Mouse (Mus musculus) forebrain, embryonic 11.5 days (tissue): ENCODE data around the gene Stn1. TPM values are rescaled to one million over a fixed set of nuclear protein-coding genes. Genes with fewer than 3 reads are reported as not detected.

Source experiments
- ATAC-seq: fragments of 200-750 bp; cut with Nextera tagmentation; replicated peaks from 2 replicates; pipeline ENCODE4 v1.8.0; 2017; ENCODE audit warnings: moderate TSS enrichment; ENCODE audit not compliant: low FRiP score
- DNase-seq: peaks from one replicate; pipeline ENCODE4 v3.0.0-alpha.2; 2017; ENCODE audit warnings: low spot score
- H3K27ac ChIP-seq: fragments of 300-500 bp; sonication (generic); 2 replicates; pipeline ENCODE4 v1.5.1; 2014; ENCODE audit warnings: low read depth, low read length
- H3K27me3 ChIP-seq: fragments of 300-500 bp; sonication (generic); 2 replicates; pipeline ENCODE4 v1.6.1; 2014; ENCODE audit warnings: mild to moderate bottlenecking, low read length, mixed read lengths; ENCODE audit not compliant: control insufficient read depth, insufficient read depth
- H3K36me3 ChIP-seq: fragments of 300-500 bp; sonication (generic); 2 replicates; pipeline ENCODE4 v1.6.1; 2014; ENCODE audit warnings: mild to moderate bottlenecking, low read length, moderate library complexity, mixed read lengths; ENCODE audit not compliant: control insufficient read depth, insufficient read depth
- H3K4me1 ChIP-seq: fragments of 300-500 bp; sonication (generic); replicated peaks from 2 replicates; pipeline ENCODE4 v1.6.1; 2014; ENCODE audit warnings: low read length, mixed read lengths; ENCODE audit not compliant: control insufficient read depth, insufficient read depth
- H3K4me2 ChIP-seq: fragments of 300-500 bp; sonication (generic); 2 replicates; pipeline ENCODE4 v1.6.1; 2014; ENCODE audit warnings: low read depth, mild to moderate bottlenecking, low read length, moderate library complexity, mixed read lengths; ENCODE audit not compliant: severe bottlenecking
- H3K4me3 ChIP-seq: fragments of 300-500 bp; sonication (generic); 2 replicates; pipeline ENCODE4 v1.5.1; 2014; ENCODE audit warnings: low read depth, low read length
- H3K9ac ChIP-seq: fragments of 300-500 bp; sonication (generic); 2 replicates; pipeline ENCODE4 v1.6.1; 2014; ENCODE audit warnings: low read length
- H3K9me3 ChIP-seq: fragments of 300-500 bp; sonication (generic); 2 replicates; pipeline ENCODE4 v1.6.1; 2016; ENCODE audit warnings: low read length, mixed read lengths; ENCODE audit not compliant: control insufficient read depth
- WGBS: fragments of 180-500 bp; shearing (Covaris S2); extraction: QIAGEN DNeasy Blood & Tissue Kit; methylation state at CpG from one replicate; pipeline ENCODE4 v1.1.7; 2014; 5-methylcytosine and 5-hydroxymethylcytosine counted together
- polyA plus RNA-seq: library from polyadenylated mRNA; unstranded; fragments of >200 nt; fragmentation: Nextera tagmentation; extraction: Ambion mirVana; gene quantifications from 2 replicates; pipeline ENCODE4 v1.2.1, GENCODE M21; 2014

The Stn1 gene
- polyA plus RNA-seq, 1 experiment from 2014 or later: 54.9 TPM

DNA sequence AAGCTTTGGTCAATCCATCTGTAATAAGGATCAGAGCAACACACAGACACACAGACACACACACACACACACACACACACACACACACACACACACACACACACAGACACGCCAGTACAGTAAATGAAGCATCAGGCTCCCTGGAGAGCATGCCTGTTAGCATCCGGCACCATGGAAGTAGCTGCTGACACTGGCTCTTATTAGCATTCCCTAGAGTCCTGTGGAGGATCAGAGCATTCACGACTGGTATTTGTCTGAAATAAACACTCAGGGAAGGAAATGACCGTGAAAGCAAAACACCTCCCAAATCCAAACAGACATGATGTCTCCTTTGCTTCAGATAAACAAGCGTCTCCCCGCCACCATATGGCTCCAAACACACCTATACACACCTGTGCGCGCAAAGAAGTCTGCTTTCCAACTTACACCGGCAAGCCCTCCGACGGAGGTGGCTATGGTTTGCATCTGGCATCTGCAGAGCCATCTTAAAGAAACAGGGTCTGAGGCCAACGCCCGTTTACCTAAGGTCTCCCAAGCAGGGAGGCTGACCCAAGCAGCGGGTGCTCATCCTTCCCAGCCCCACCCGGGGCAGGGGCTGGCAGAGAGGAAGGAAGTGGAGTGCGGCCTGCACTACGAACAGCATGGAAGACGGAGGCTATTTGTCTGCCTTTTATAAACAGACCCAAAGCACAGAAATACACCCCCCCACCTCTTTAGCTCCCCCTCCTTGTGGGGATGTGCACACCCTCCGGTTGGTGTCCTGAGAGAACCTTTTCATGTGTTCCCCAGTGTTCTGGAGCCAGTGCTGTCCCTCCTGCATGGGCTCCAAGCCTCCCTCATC, 77.0 kb downstream of the Stn1 start:
- DNase-seq (no peak), ATAC-seq (no peak)
- Histone ChIP-seq H3K4me3 (no peak overlapping the region), H3K9me3 (no peaks in the 10 kb centered on the region), H3K4me1 (peaks cover 6% of the 10 kb centered on the region), H3K4me2 (no peak overlapping the region), H3K9ac (no peak overlapping the region), H3K27me3 (no peaks in the 10 kb centered on the region), H3K36me3 (no peaks in the 10 kb centered on the region), H3K27ac (no peak overlapping the region)
- WGBS: 78% methylated on average over 19 of the region's 19 CpGs

DNA sequence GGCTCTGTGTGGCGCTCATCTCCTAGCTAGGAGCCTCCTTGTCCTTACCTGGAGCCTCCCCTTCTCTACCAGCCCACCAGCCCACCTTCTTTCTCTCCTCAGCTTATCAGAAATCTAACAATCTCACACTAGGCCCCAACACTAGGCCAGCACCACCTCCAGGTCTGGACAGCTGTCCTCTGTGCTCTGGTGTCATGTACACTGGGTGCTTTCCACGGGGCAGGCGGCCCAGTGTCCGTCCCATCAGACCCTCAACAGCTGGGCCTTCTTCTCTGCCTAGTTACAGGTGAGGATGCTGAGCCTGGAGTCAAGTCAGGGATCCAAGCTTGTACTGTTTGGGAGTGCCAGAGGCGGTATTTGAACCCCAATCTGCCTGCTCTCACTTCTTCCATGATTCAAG, 78.1 kb downstream of the Stn1 start:
- Histone ChIP-seq H3K4me2 (no peak overlapping the region), H3K4me3 (no peak overlapping the region), H3K9ac (no peak overlapping the region), H3K27ac (no peak overlapping the region), H3K9me3 (no peaks in the 10 kb centered on the region), H3K27me3 (no peaks in the 10 kb centered on the region), H3K36me3 (no peaks in the 10 kb centered on the region), H3K4me1 (peaks cover 3% of the 10 kb centered on the region; the same call in 1 of the 2 replicates)
- ATAC-seq (no peak), DNase-seq (no peak)
- 94% methylated on average over 5 of the region's 5 CpGs for WGBS

DNA sequence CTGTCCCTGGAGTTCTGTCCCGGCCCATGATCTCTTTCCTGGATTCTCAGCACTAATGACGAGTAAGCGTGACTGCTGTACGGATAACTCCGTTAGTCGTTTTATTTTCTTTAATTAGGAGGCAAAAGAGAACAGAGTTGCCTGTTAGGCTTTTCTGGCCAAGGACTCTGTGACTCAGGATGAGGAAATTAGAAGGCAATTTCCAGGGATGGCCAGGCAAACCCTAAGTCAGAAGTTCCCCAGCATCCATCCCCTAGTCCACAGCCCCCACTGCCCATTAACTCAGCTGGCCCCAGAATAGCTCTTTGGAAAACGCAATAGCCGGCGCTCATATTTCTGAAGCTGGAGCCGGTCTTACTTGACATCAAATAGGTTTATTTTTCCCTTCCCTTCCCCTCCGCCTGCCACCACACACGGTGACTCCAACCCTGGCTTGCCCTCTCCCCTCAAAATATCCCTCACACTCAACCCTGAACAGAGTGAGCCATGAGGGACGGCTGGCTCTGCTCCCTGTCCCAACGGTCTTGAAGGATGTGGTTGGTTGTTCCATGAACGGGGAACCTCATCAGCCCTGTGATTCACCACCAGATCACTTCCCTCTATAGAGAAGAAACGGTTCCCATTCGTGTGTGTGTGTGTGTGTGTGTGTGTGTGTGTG, 78.7 kb downstream of the Stn1 start:
- Histone ChIP-seq H3K27ac (no peak overlapping the region), H3K4me3 (no peak overlapping the region), H3K27me3 (no peaks in the 10 kb centered on the region), H3K9me3 (no peaks in the 10 kb centered on the region), H3K4me1 (peaks cover 3% of the 10 kb centered on the region; the same call in 1 of the 2 replicates), H3K4me2 (no peak overlapping the region), H3K36me3 (no peaks in the 10 kb centered on the region), H3K9ac (no peak overlapping the region)
- DNase-seq: no peak
- no peak for ATAC-seq
- 76% methylated on average over 17 of the region's 17 CpGs for WGBS

DNA sequence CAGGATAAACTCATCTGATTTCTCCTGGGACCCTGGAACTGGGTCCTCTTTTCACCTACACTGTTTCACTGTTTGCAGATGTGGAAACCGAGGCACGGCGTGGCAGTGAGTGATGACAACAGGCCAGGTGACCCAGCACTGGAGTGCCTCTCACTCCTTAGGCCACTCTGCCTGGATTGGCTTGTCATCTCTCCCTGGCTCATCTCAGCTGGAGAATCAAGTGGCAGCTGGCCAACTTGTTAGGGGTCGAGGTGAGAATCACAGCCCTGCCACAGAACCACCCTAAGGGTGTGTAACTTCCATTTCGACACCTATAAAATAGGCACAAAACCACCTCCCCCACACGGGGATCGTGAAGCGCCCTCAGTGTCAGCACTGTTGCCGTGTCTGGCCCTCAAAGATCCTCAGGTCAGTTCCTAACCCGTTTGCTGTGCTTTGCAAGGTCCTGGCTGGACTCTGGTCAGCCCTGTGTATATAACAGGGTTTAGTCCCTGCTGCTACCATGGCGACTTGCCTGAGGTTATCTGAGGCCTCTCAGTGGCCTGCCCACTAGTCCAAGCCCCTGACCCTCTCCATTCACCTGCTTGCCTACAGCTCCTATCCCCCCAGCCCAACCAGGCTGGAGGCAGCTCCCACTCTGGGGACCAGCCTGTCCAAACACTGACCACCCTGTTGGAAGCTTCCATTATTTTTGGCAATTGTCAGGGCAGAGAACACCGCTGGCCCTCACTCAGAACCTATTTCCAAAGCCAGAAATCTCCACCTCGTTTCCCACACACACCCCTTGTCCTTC, 79.4 kb downstream of the Stn1 start:
- no peak overlapping the region for H3K9ac ChIP-seq
- no peaks in the 10 kb centered on the region for H3K9me3 ChIP-seq
- H3K27me3 ChIP-seq: no peaks in the 10 kb centered on the region
- H3K36me3 ChIP-seq: no peaks in the 10 kb centered on the region
- no peak overlapping the region for H3K4me2 ChIP-seq
- no peak overlapping the region for H3K4me3 ChIP-seq
- DNase-seq: no peak
- no peak for ATAC-seq
- 70% methylated on average over 13 of the region's 13 CpGs for WGBS
- H3K4me1 ChIP-seq: peaks cover 3% of the 10 kb centered on the region; the same call in 1 of the 2 replicates
- H3K27ac ChIP-seq: no peak overlapping the region

DNA sequence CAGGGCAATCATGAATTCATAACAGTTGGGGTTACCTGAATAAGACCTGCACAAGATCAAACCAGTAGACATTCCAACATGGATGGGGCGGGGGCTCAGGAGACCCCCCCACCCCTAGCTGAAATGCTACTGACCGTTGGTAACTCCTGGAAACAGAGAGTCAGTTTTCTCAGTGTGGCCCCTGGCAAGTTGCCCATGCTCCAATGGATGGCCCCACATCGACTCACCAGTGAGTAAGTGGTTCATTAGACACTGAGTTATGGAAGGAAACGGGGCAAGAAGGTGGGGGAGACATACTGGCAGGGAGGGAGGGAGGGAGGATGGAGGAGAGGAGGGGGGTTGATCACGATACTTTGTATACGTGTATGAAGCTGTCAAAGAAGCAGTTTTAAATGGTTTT, 81.3 kb downstream of the Stn1 start:
- H3K4me2 ChIP-seq: no peak overlapping the region
- no peak overlapping the region for H3K4me3 ChIP-seq
- no peak for DNase-seq
- no peak overlapping the region for H3K27ac ChIP-seq
- no peaks in the 10 kb centered on the region for H3K36me3 ChIP-seq
- no peak overlapping the region for H3K9ac ChIP-seq
- WGBS: 68% methylated on average over 6 of the region's 6 CpGs
- no peaks in the 10 kb centered on the region; the same call in 1 of the 2 replicates for H3K4me1 ChIP-seq
- no peaks in the 10 kb centered on the region for H3K9me3 ChIP-seq
- no peaks in the 10 kb centered on the region for H3K27me3 ChIP-seq
- ATAC-seq: no peak

DNA sequence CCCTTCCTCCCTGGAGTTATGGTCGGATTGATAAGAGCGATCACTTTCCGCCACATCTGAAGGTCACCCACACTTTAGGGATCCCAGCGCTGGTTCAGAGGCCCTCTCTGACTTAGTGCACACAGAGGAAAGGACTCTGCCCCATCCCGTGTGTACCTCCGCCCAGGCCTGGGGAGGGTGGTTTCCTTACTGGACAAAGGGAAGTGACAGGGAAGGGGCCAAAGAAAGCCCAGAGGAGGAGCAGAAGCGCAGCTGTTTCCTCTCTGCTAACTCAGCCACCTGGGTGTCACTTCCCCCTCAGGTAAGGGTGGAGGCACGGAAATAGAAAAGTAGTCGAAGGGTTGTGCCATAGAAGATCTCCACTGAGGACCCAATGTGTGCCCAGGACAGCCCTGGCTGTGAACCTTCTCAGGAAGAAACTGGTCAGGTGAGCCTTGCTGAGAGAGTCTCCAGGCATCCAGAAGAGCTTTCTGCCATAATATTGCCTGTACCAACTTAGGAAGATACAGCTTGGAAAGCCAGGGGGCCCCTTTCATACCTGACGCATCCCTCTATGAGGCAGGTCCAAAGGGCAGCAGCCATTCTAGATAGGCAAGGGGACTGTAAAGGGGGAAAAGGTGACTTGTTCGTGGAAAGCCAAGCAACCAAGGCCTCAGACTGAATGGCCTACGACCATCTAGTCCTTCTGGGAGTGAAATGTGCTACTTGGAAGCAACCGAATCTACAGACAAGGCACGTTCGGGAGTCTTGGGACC, 82.1 kb downstream of the Stn1 start:
- H3K4me2 ChIP-seq: no peak overlapping the region
- 86% methylated on average over 15 of the region's 15 CpGs for WGBS
- H3K36me3 ChIP-seq: no peaks in the 10 kb centered on the region
- DNase-seq (no peak), ATAC-seq (no peak)
- no peaks in the 10 kb centered on the region; the same call in 1 of the 2 replicates for H3K4me1 ChIP-seq
- H3K4me3 ChIP-seq: no peak overlapping the region
- no peak overlapping the region for H3K9ac ChIP-seq
- H3K27ac ChIP-seq: no peak overlapping the region
- no peaks in the 10 kb centered on the region for H3K27me3 ChIP-seq
- H3K9me3 ChIP-seq: no peaks in the 10 kb centered on the region

DNA sequence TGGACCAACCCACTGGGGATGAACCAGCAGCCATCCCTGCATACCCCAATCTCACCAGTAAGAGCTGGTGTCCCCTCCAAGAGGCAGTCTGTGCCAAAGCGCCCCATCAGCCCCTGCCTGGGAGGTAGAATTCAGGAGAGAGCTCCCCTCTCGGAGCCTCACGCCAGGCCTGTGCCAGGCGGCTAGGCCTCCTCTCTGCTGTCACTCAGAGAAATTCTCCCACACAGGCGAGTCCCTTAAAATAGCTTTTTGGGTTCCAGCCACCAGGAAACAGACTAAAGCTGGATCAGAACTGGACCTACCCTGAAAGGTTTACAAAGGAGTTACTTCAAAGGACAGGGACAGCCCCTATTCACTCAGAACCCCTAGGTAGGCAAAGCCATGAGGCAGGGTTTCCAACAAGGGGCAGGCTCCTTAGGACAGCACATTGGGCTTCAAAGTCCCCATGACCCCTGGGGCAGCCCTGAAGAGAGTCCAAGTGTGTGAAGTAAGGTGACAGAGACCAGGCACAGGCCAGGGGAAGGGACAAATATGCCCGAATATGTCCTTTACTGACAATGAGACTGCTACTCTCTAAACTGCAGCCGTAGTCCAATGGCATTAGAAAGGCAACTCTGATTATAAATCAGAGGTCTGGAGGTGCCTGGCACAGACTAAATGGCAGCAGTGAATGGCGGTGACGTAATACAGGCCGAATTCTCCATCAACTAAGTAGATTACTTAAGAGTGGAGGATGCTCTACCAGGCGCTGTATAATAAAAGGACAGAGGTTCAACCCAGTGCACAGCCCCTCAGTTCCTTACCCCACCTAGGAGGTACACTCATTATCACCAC, 82.9 kb downstream of the Stn1 start:
- 76% methylated on average over 11 of the region's 11 CpGs for WGBS
- no peaks in the 10 kb centered on the region for H3K27me3 ChIP-seq
- no peak for DNase-seq
- no peak overlapping the region for H3K27ac ChIP-seq
- no peaks in the 10 kb centered on the region for H3K36me3 ChIP-seq
- peak overlapping the region; percentile 12; the same call in 1 of the 2 replicates for H3K9ac ChIP-seq
- H3K9me3 ChIP-seq: no peaks in the 10 kb centered on the region
- H3K4me1 ChIP-seq: no peaks in the 10 kb centered on the region; the same call in 1 of the 2 replicates
- H3K4me3 ChIP-seq: no peak overlapping the region
- no peak overlapping the region for H3K4me2 ChIP-seq
- no peak for ATAC-seq
